Mouse (Mus musculus) olfactory bulb, adult 2 months (tissue): ENCODE results near the gene Gm49373. TPM values are rescaled to one million over a fixed set of nuclear protein-coding genes. Genes with fewer than 3 reads are reported as not detected.

Experiments
- H3K27ac ChIP-seq: fragments of 200-500 bp; 2 replicates; pipeline ENCODE4 v1.5.1; 2012; ENCODE audit warnings: low read depth, low read length; ENCODE audit not compliant: insufficient read depth
- H3K4me1 ChIP-seq: fragments of 200-500 bp; 2 replicates; pipeline ENCODE4 v1.6.1; 2012; ENCODE audit warnings: low read length; ENCODE audit not compliant: control insufficient read depth, insufficient read depth
- H3K4me3 ChIP-seq: fragments of 200-500 bp; 2 replicates; pipeline ENCODE4 v1.5.1; 2012; ENCODE audit warnings: mild to moderate bottlenecking, low read depth, low read length, moderate library complexity; ENCODE audit not compliant: insufficient read depth
- CTCF ChIP-seq: fragments of 200-500 bp; IDR thresholded peaks from 2 replicates; pipeline ENCODE4 v1.5.1; 2012; ENCODE audit warnings: low read depth, mild to moderate bottlenecking, low read length, moderate library complexity; ENCODE audit not compliant: insufficient read depth
- POLR2A ChIP-seq: fragments of 200-500 bp; IDR thresholded peaks from 2 replicates; pipeline ENCODE4 v1.6.1; 2012; ENCODE audit warnings: mild to moderate bottlenecking, low read depth, low read length, moderate library complexity; ENCODE audit not compliant: insufficient read depth
- WGBS: fragments of 180-500 bp; shearing (Covaris S2); methylation state at CpG from one replicate; pipeline ENCODE4 v1.1.7; 2018; 5-methylcytosine and 5-hydroxymethylcytosine counted together
- polyA plus RNA-seq: library from polyadenylated mRNA; stranded (reverse); fragments of >200 nt; gene quantifications from 2 replicates; pipeline ENCODE4 v1.2.4, GENCODE M21; 2012; ENCODE audit warnings: low replicate concordance; ENCODE audit not compliant: missing spikeins, insufficient read depth, insufficient read length

Gm49373 gene
- polyA plus RNA-seq, 1 experiment, result not detected

GRCm38 (mm10) chr9:21031251-21031895 lies 41.5 kb downstream of the Gm49373 start:
- WGBS, result under 1% methylated on average over 36 of the region's 36 CpGs
- Histone ChIP-seq H3K27ac (peak overlapping the region; percentile 93), H3K4me1 (peaks cover 59% of the 10 kb centered on the region), H3K4me3 (peak overlapping the region; percentile 59)
- TF ChIP-seq CTCF (no peak), POLR2A (peak; percentile 45; the same call in 1 of the 2 replicates)

DNA sequence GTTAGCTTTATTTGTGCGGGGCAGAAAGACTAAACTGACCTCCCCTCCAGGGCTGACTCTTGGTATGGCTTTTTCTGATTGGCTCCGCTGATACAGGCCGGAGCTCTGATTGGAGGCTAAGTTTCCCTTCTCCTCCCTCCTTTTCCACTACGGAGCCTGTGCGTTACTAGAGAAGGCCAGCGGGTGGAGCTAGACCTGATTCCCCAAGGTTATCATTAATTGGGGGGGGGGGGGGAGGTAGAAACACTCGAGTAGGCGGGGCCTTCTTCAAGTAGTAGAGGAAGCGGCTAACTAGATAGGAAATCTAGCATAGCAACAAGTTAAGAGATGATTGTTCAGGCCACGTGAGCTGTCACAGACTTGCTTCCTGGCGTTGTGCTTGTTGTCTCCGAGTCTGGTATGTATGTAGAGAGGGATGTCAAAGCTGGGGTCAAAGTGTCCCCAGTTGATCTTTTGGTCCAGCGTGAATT lies 42.1 kb downstream of the Gm49373 start:
- Histone ChIP-seq H3K4me3 (peak overlapping the region; percentile 59), H3K4me1 (peaks cover 54% of the 10 kb centered on the region), H3K27ac (peak overlapping the region; percentile 93)
- TF ChIP-seq POLR2A (no peak), CTCF (no peak)
- WGBS, result under 1% methylated on average over 13 of the region's 13 CpGs

GRCm38 (mm10) chr9:21030055-21030600 lies 42.8 kb downstream of the Gm49373 start:
- peak overlapping the region; percentile 25; the same call in 1 of the 2 replicates for H3K27ac ChIP-seq
- TF ChIP-seq POLR2A, result no peak
- peaks cover 49% of the 10 kb centered on the region for H3K4me1 ChIP-seq
- WGBS, result 28% methylated on average over 22 of the region's 22 CpGs
- peak overlapping the region; percentile 43 for H3K4me3 ChIP-seq

GRCm38 (mm10) chr9:21029291-21030054 lies 43.4 kb downstream of the Gm49373 start, which contains the start of gene Icam4:
Icam4 (plus strand) TSS chr9:21029373.
- TF ChIP-seq POLR2A (no peak), CTCF (peak; percentile 75; the same call in 1 of the 2 replicates)
- peak within 1 kb of the TSS; percentile 25; the same call in 1 of the 2 replicates for H3K27ac ChIP-seq
- H3K4me3 ChIP-seq, result peak within 1 kb of the TSS; percentile 43
- peaks cover 42% of the 10 kb centered on the region for H3K4me1 ChIP-seq
- 4% methylated on average over 37 of the region's 37 CpGs for WGBS

DNA sequence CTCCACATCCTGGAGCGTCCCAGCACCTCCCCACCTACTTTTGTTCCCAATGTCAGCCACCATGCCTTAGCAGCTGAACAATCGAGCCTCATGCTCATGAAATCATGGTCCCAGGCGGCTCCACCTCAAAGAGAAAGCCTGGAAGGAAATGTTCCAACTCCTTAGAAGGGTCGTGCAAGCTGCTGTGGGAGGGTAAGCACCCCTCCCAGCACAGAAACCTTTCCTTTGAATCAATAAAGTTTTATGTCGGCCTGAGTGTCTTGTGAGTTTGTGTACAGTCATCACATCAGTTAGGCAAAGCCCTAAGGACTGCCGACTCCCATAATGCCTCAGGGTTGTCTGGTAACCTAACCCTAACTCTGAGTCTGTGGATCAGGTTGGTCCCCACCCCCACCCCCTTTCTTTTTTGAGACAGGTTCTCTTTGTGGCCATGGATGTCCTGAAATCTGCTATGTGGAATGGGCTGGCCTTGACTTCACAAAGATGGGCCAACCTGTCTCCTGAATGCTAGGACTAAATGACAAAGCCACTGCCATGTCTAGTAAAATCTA lies 44.3 kb downstream of the Gm49373 start:
- Histone ChIP-seq H3K4me1 (peaks cover 40% of the 10 kb centered on the region), H3K27ac (no peak overlapping the region), H3K4me3 (no peak overlapping the region)
- 77% methylated on average over 6 of the region's 6 CpGs for WGBS
- TF ChIP-seq POLR2A, result no peak
- no peak for TF ChIP-seq CTCF

DNA sequence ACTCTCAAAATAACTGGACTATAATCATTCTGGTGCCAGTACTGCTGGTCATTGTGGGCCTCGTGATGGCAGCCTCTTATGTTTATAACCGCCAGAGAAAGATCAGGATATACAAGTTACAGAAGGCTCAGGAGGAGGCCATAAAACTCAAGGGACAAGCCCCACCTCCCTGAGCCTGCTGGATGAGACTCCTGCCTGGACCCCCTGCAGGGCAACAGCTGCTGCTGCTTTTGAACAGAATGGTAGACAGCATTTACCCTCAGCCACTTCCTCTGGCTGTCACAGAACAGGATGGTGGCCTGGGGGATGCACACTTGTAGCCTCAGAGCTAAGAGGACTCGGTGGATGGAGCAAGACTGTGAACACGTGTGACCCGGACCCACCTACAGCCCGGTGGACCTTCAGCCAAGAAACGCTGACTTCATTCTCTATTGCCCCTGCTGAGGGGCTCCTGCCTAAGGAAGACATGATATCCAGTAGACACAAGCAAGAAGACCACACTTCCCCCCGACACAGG lies 45.1 kb downstream of the Gm49373 start:
- H3K4me1 ChIP-seq, result peaks cover 32% of the 10 kb centered on the region
- H3K4me3 ChIP-seq, result no peak overlapping the region
- 49% methylated on average over 8 of the region's 8 CpGs for WGBS
- no peak for TF ChIP-seq CTCF
- no peak for TF ChIP-seq POLR2A
- H3K27ac ChIP-seq, result no peak overlapping the region

DNA sequence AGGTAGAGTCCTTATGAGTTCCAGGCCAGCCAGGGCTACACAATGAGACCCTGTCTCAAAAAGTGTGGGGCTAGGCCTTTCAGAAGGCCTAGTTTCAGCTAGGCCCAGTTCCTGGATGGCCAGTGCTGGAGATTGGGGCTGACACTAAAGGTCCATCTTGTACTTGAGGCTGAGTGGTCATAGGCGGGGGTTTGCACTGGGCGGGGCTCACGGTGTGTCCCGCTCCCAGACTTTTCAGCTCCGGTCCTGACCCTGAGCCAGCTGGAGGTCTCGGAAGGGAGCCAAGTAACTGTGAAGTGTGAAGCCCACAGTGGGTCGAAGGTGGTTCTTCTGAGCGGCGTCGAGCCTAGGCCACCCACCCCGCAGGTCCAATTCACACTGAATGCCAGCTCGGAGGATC lies 46.0 kb downstream of the Gm49373 start:
- WGBS, result 91% methylated on average over 12 of the region's 12 CpGs
- Histone ChIP-seq H3K4me1 (peaks cover 29% of the 10 kb centered on the region), H3K4me3 (no peak overlapping the region), H3K27ac (no peak overlapping the region)
- TF ChIP-seq CTCF, result no peak

DNA sequence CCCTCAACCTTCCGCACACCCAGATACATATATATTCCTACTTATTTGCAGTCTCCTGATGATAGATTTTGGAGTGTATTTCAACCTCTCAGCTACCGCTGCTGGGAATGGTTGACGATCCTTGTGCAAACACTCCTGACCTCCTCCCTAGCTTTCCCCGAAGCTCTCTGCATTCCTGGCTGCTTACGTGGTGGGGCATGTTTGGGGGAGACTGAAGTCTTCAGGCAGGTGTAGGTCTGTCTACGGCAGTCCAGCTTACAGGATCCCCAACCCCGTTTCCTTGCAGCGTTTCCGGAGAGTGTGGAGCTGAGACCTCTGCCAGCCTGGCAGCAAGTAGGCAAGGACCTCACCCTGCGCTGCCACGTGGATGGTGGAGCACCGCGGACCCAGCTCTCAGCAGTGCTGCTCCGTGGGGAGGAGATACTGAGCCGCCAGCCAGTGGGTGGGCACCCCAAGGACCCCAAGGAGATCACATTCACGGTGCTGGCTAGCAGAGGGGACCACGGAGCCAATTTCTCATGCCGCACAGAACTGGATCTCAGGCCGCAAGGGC lies 47.6 kb downstream of the Gm49373 start:
- TF ChIP-seq CTCF (no peak), POLR2A (no peak)
- no peak overlapping the region for H3K4me3 ChIP-seq
- H3K4me1 ChIP-seq, result peaks cover 23% of the 10 kb centered on the region
- no peak overlapping the region for H3K27ac ChIP-seq
- 84% methylated on average over 19 of the region's 19 CpGs for WGBS
